Mouse (Mus musculus) liver, embryonic 14.5 days (tissue): ENCODE data around the gene Stx8. TPM values are rescaled to one million over a fixed set of nuclear protein-coding genes. Genes with fewer than 3 reads are reported as not detected.

ENCODE experiments used
- ATAC-seq: fragments of 200-750 bp; cut with Nextera tagmentation; 2 replicates; pipeline ENCODE4 v1.8.0; 2017; ENCODE audit warnings: moderate number of reproducible peaks, mild to moderate bottlenecking, moderate library complexity; ENCODE audit not compliant: insufficient read depth
- DNase-seq, 3 experiments: peaks; one replicate each; pipeline ENCODE4 v3.0.0-alpha.2; 2012 to 2013; ENCODE audit warnings: low read depth in 3 of 3, low spot score in 3 of 3
- H3K27ac ChIP-seq: fragments of 300-500 bp; sonication (generic); 2 replicates; pipeline ENCODE4 v1.5.1; 2014; ENCODE audit warnings: moderate library complexity, mild to moderate bottlenecking, control low read depth, inconsistent platforms
- H3K27me3 ChIP-seq: fragments of 300-500 bp; sonication (generic); 2 replicates; pipeline ENCODE4 v1.6.1; 2014; ENCODE audit warnings: mild to moderate bottlenecking, low read length, moderate library complexity; ENCODE audit not compliant: control insufficient read depth, insufficient read depth
- H3K36me3 ChIP-seq: fragments of 300-500 bp; sonication (generic); replicated peaks from 2 replicates; pipeline ENCODE4 v1.6.1; 2014; ENCODE audit warnings: low read depth; ENCODE audit not compliant: control insufficient read depth, insufficient read depth
- H3K4me1 ChIP-seq, 2 experiments: fragments of 200-500 bp in 1 of 2; fragments of 300-500 bp in 1 of 2; sonication (generic) in 1 of 2; replicated peaks; 2 replicates each; pipeline ENCODE4 v1.6.1; 2012 to 2014; ENCODE audit warnings: antibody characterized with exemption in 1 of 2, inconsistent platforms in 1 of 2, low read length in 1 of 2; ENCODE audit not compliant: control insufficient read depth in 2 of 2, insufficient read depth in 2 of 2
- H3K4me2 ChIP-seq: fragments of 300-500 bp; sonication (generic); 2 replicates; pipeline ENCODE4 v1.6.1; 2014; ENCODE audit warnings: low read depth, mild to moderate bottlenecking, control low read depth, moderate library complexity
- H3K4me3 ChIP-seq, 2 experiments: fragments of 200-500 bp in 1 of 2; fragments of 300-500 bp in 1 of 2; sonication (generic) in 1 of 2; 2 replicates each; pipeline ENCODE4 v1.5.1; 2012 to 2014; ENCODE audit warnings: low read depth in 2 of 2, low read length in 2 of 2, mild to moderate bottlenecking in 2 of 2, control low read depth in 1 of 2, inconsistent platforms in 1 of 2, moderate library complexity in 1 of 2; ENCODE audit not compliant: insufficient read depth in 1 of 2
- H3K9ac ChIP-seq: fragments of 300-500 bp; sonication (generic); replicated peaks from 2 replicates; pipeline ENCODE4 v1.6.1; 2014; ENCODE audit warnings: mild to moderate bottlenecking, control low read depth, moderate library complexity
- H3K9me3 ChIP-seq: fragments of 300-500 bp; sonication (generic); 2 replicates; pipeline ENCODE4 v1.6.1; 2016; ENCODE audit warnings: low read length, mixed read lengths; ENCODE audit not compliant: control insufficient read depth
- CTCF ChIP-seq: IDR thresholded peaks from 2 replicates; pipeline ENCODE4 v1.5.1; 2016; ENCODE audit warnings: antibody characterized with exemption, low read depth, control low read depth
- EP300 ChIP-seq: IDR thresholded peaks from 2 replicates; pipeline ENCODE4 v1.6.1; 2016; ENCODE audit warnings: antibody characterized with exemption, low read depth
- WGBS: fragments of 180-500 bp; shearing (Covaris S2); extraction: QIAGEN DNeasy Blood & Tissue Kit; methylation state at CpG from one replicate; pipeline ENCODE4 v1.1.7; 2014; ENCODE audit not compliant: insufficient replicate concordance; 5-methylcytosine and 5-hydroxymethylcytosine counted together
- polyA plus RNA-seq, 2 experiments: library from polyadenylated mRNA; depleted of rRNA in 1 of 2; stranded (reverse) in 1 of 2; unstranded in 1 of 2; fragments of >200 nt; fragmentation: Nextera tagmentation in 1 of 2; extraction: Ambion mirVana in 1 of 2; gene quantifications; 2 replicates each; pipeline versions ENCODE4 v1.2.1 to v1.2.3; 2012 to 2014

Stx8 gene
- polyA plus RNA-seq, 2 experiments: 8.1 to 24.5 TPM

GRCm38 (mm10) chr11:68082756-68083155 lies 116.8 kb downstream of the Stx8 start:
- WGBS: 78% methylated on average over 12 of the region's 12 CpGs
- H3K27me3 ChIP-seq: no peaks in the 10 kb centered on the region
- H3K4me2 ChIP-seq: no peak overlapping the region

DNA sequence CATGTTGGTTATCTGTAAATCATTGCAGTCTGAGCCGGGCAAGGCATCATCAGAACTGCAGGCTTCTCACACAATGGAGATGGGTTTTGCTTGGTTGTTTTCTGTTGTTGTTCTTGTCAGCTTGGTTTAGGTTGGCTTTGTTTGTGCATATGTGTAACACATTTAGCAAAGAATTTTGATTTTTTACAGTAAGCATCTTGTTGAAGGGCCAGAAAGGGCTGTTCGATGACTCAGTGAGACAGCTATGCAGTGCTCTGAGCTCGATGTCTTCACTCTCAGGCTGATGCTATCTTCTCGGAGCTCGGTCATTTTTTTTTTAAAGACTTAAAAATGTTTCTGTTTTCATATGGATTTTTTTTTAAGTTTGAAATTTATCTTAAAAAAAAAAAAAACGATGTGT lies 117.6 kb downstream of the Stx8 start:
- no peaks in the 10 kb centered on the region for H3K4me1 ChIP-seq
- H3K9me3 ChIP-seq: no peaks in the 10 kb centered on the region
- ATAC-seq: no peak
- TF ChIP-seq EP300 (no peak), CTCF (no peak)
- H3K4me3 ChIP-seq: no peak overlapping the region
- 69% methylated on average over 6 of the region's 6 CpGs for WGBS
- no peak overlapping the region for H3K9ac ChIP-seq
- no peaks in the 10 kb centered on the region for H3K27me3 ChIP-seq
- no peak overlapping the region for H3K27ac ChIP-seq
- no peak overlapping the region for H3K4me2 ChIP-seq
- H3K36me3 ChIP-seq: no peaks in the 10 kb centered on the region
- DNase-seq: no peak

More at GRCm38 (mm10) chr11:68082756-68083155, 116.8 kb downstream of the Stx8 start:
- Histone ChIP-seq H3K9ac (no peak overlapping the region), H3K36me3 (no peaks in the 10 kb centered on the region), H3K4me3 (no peak overlapping the region), H3K4me1 (no peaks in the 10 kb centered on the region), H3K27ac (no peak overlapping the region), H3K9me3 (no peaks in the 10 kb centered on the region)
- DNase-seq (no peak), ATAC-seq (no peak)
- TF ChIP-seq CTCF: no peak
- no peak for TF ChIP-seq EP300

DNA sequence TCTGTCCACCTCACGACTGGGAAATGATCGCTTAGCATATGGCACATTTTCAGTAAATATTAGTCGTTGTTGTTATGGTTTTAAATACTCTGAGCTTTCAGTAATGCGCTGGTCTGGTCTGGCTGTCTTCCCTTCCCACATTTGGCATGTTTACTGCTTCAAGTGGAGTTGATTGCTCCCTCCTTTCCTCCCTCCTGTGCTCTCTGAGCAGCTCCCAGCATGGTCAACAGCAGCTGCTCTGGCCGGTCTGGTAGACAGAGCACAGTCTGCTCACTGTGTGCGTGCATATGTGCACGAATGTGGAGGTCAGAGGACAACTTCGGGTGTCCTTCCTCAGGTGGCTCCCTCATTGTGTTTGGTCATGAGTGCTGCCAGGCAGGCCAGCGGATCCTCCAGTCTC lies 120.2 kb downstream of the Stx8 start:
- Histone ChIP-seq H3K36me3 (no peaks in the 10 kb centered on the region), H3K9me3 (no peaks in the 10 kb centered on the region), H3K27ac (no peak overlapping the region), H3K9ac (no peak overlapping the region), H3K4me1 (no peaks in the 10 kb centered on the region), H3K4me3 (no peak overlapping the region), H3K27me3 (no peaks in the 10 kb centered on the region), H3K4me2 (no peak overlapping the region)
- WGBS: 71% methylated on average over 9 of the region's 9 CpGs
- DNase-seq (no peak), ATAC-seq (no peak)
- TF ChIP-seq EP300 (no peak), CTCF (no peak)

DNA sequence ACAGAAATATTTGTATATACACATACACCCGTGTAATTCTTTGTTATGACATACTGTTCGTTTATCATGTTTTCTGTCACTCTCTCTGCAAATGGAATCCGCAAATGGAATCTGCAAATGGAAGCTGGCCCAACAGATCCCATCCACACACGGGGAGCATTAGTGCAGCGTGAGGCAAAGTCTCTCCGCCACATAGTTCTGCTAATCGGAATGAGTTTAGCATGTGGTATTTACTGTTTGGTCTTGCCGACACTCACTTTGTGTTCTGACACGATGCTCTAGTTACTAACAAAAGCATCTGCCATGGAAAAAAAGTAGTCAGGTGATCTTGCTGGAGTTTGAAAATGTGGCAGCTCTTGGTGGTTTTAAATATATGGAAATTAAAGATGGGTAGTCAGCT lies 123.4 kb downstream of the Stx8 start:
- H3K4me1 ChIP-seq: no peaks in the 10 kb centered on the region
- ATAC-seq (no peak), DNase-seq (no peak)
- no peaks in the 10 kb centered on the region for H3K36me3 ChIP-seq
- no peak overlapping the region for H3K9ac ChIP-seq
- no peak overlapping the region for H3K4me3 ChIP-seq
- no peak overlapping the region for H3K27ac ChIP-seq
- no peaks in the 10 kb centered on the region for H3K9me3 ChIP-seq
- TF ChIP-seq CTCF: no peak
- TF ChIP-seq EP300: no peak
- H3K27me3 ChIP-seq: no peaks in the 10 kb centered on the region
- H3K4me2 ChIP-seq: no peak overlapping the region
- WGBS: 65% methylated on average over 9 of the region's 9 CpGs

GRCm38 (mm10) chr11:68089885-68090592 lies 124.0 kb downstream of the Stx8 start:
- H3K9ac ChIP-seq: no peak overlapping the region
- DNase-seq (no peak), ATAC-seq (no peak)
- no peak overlapping the region for H3K27ac ChIP-seq
- H3K27me3 ChIP-seq: no peaks in the 10 kb centered on the region
- TF ChIP-seq CTCF (no peak), EP300 (no peak)
- H3K4me1 ChIP-seq: no peaks in the 10 kb centered on the region
- no peaks in the 10 kb centered on the region for H3K36me3 ChIP-seq
- 34% methylated on average over 13 of the region's 13 CpGs for WGBS
- no peak overlapping the region for H3K4me2 ChIP-seq
- H3K9me3 ChIP-seq: no peaks in the 10 kb centered on the region
- no peak overlapping the region for H3K4me3 ChIP-seq
